Mouse (Mus musculus): ENCODE data around the gene Epx. TPM values are rescaled to one million over a fixed set of nuclear protein-coding genes. Genes with fewer than 3 reads are reported as not detected.

Gene Epx
- 0.27 and 0.52 TPM in 2 replicates for polyA plus RNA-seq (2012; rRNA removed)

DNA sequence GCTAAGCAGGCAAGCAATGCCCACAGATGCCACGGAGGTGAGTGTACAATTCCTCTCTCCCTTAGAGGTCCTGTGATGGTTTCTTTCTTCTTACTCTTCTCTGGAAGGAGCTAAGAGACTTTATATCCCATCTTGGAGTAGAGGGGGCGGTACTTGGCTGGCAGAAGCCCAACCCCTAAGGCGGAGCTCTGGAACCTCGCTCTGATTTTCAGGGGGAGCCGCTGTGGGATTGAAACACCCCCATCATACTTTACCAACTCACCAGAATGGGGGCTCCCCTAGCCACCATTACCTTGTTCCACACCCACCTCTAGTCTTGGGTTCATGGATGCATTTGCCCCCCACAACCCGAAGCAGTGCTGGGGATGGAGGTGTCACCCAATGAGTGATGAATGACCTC, at the start of gene Epx:
TSS of gene Epx (minus strand) at position 101 of the 400 bp plus-strand sequence.

DNA sequence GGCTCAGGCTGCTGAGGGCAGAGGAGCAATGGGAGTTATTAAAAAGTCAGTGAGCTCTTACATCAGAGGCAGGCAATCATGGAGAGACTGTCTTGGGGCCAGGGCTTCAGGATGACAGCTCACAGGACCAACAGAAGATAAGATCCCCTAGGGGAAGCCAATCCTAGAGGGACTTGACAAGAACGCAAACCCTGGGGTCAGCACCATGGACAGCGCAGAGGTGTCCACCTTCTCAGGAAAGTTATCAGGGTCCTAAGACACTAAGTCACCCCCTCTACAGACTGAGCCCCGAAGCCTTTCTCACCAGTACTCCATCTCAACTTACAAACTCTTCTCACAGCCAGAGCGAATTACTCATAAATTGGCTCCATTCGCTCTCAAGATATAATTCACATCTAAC, 45.6 kb upstream of the Epx start, which contains the start of gene Olfr464:
TSS of gene Olfr464 (minus strand) at position 2 of the 400 bp plus-strand sequence.

DNA sequence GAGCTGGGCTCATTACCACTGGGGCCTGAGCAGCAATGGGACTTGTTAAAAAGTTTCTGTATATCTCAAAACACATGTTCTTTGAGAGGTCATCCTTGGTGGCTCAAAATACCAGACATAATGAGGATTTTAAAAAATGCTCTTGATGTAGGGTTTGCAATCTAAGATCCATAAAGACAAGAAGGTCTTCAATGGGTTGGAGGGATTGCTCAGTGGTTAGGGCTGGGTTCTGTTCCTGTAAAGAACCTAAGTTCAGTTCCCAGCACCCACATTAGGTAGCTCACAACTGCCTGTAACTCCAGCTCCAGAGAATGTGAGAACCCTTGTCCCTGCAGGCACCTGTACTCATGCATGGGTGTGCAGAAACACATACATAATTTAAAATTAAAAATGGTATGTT, 22.0 kb upstream of the Epx start, which contains the start of gene Olfr463:
TSS of gene Olfr463 (minus strand) at position 101 of the 400 bp plus-strand sequence.

DNA sequence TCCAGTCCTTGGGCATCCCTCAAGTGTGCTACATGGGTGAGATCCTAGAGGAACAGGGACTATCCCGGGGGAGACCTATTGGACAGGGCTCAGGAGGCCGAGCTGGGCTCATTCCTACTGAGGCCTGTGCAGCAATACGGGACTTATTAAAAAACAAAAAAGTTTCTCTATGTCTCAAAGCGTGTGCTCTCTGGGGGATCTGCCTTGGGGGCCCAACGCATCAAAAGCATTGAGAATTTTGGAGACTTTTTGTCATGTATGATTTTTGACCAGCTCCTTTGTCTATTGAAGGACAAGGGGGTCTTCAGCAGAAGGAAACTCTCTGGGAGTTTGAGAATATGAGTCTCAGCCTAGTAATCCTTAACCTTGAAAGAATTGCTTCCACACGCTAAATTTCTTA, 16.8 kb upstream of the Epx start, which contains the start of gene Olfr462:
TSS of gene Olfr462 (minus strand) at position 101 of the 400 bp plus-strand sequence.

DNA sequence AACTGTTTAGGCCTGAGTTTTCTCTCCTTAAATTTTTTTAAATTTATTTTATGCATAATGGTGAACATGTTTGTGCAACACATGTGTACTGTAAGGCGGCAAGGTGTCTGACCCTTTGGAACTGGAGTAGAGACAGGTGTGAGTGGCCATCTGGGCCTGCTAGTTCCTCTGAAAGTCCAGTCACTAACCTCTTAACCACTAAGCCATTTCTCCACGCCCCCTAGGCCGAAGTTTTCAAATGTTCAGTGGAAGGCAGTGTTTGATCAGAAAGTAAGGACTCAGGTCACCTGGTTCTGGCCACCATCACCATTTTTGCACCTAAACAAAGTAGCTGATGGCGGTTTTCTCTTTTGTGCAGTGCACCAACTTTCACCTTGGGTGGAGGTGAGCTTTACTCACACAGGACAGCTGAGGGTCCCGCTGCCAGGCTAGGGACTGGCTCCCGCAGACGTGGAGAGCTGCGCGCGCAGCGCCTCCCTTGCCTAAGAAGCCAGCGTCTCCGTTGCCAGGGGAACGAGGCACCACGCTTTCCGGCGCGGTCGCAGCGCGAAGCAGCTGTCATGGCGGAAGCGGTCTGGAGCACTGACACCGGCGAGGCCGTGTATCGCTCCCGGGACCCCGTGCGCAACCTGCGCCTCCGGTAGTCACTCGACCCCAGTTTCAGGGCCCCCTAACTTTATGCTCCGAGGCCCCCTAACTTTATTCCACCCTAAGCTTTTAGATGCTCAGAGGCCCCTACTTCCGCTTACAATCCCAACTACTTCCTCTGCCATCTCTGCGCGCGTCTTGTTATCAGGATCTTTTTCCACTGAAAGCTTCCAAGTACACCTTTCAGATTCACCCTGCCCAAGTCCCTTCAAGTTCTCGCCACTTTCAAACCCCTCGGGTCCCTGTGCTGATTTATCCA, 22.4 kb downstream of the Epx start, which contains the start of gene Mks1:
TSS of gene Mks1 (plus strand) at position 526 of the 907 bp plus-strand sequence.

DNA sequence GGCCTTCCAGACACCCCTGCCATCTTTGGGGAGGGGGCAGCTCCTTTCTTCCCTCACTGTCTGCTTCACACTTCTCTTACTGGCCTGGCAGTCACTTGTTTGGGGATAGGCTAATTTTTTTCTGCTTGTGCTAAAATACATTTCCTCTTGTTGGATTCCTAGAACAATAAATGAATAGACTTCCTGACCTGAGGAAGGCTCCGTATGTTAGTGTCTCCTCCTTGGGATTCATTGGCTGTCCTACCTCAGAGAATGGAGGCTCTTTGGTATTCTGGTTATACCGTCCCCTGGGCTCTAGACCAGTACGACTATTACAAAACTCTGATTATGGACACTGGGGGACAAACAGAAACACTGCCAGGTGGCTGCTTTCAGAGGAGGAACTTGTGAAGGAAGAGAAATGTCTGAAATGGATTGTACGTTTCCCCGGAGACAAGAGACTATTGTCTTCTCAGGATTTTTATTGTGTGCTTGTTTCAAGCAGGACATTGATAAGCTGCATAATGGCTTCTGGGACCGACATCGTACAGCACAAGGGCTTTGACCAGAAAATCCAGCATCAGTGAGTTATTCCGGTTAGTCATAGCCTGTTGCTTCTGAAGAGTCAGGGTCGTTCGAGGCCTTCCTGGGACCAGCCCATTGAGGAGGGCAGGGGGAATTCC, 47.0 kb downstream of the Epx start, which contains the start of gene Lpo:
TSS of gene Lpo (minus strand) at position 51 of the 662 bp plus-strand sequence.

Other genes with a start within 250 kb of the Epx start
- 0.48 and 1.1 TPM in 2 replicates for gene Rnf43, start 212.8 kb downstream of the Epx start, polyA plus RNA-seq (2012; rRNA removed)
- 124 and 135 TPM in 2 replicates for gene Supt4a, start 138.0 kb downstream of the Epx start, polyA plus RNA-seq (2012; rRNA removed)
- gene Tspoap1, start 115.0 kb downstream of the Epx start, polyA plus RNA-seq (2012; rRNA removed), result 193 and 207 TPM in 2 replicates
- gene Mpo, start 82.0 kb downstream of the Epx start, polyA plus RNA-seq (2012; rRNA removed), result 0.12 TPM in 2 replicates
- 1.9 and 2.4 TPM in 2 replicates for gene Lpo, start 47.2 kb downstream of the Epx start, polyA plus RNA-seq (2012; rRNA removed)
- gene Mks1, start 22.3 kb downstream of the Epx start, polyA plus RNA-seq (2012; rRNA removed), result 17.8 and 20.2 TPM in 2 replicates
- gene Olfr462, start 16.7 kb upstream of the Epx start, polyA plus RNA-seq (2012; rRNA removed), result not detected in 2 replicates
- gene Olfr463, start 21.9 kb upstream of the Epx start, polyA plus RNA-seq (2012; rRNA removed), result not detected in 2 replicates
- gene Olfr464, start 45.4 kb upstream of the Epx start, polyA plus RNA-seq (2012; rRNA removed), result 0.08 and 0.26 TPM in 2 replicates
- 292 and 293 TPM in 2 replicates for gene Dynll2, start 112.0 kb upstream of the Epx start, polyA plus RNA-seq (2012; rRNA removed)
- 393 and 417 TPM in 2 replicates for gene Srsf1, start 171.8 kb upstream of the Epx start, polyA plus RNA-seq (2012; rRNA removed)
- gene Vezf1, start 192.7 kb upstream of the Epx start, polyA plus RNA-seq (2012; rRNA removed), result 29.7 and 30.5 TPM in 2 replicates
- 34.3 and 39.7 TPM in 2 replicates for gene Cuedc1, start 222.5 kb upstream of the Epx start, polyA plus RNA-seq (2012; rRNA removed)